Mouse (Mus musculus) limb, embryonic 12.5 days (tissue): ENCODE measurements around the gene Arhgap31. TPM values are rescaled to one million over a fixed set of nuclear protein-coding genes. Genes with fewer than 3 reads are reported as not detected.

Source experiments
- ATAC-seq: fragments of 200-750 bp; cut with Nextera tagmentation; 2 replicates; pipeline ENCODE4 v1.8.0; 2017; ENCODE audit warnings: low read depth, moderate TSS enrichment; ENCODE audit not compliant: insufficient number of reproducible peaks, insufficient read depth, low FRiP score, low TSS enrichment
- H3K27ac ChIP-seq: fragments of 300-500 bp; sonication (generic); 2 replicates; pipeline ENCODE4 v1.5.1; 2016; ENCODE audit warnings: mild to moderate bottlenecking, moderate library complexity
- H3K27me3 ChIP-seq: fragments of 300-500 bp; sonication (generic); 2 replicates; pipeline ENCODE4 v1.6.1; 2016; ENCODE audit warnings: mild to moderate bottlenecking, moderate library complexity
- H3K36me3 ChIP-seq: fragments of 300-500 bp; sonication (generic); 2 replicates; pipeline ENCODE4 v1.6.1; 2016; ENCODE audit warnings: mild to moderate bottlenecking, moderate library complexity
- H3K4me1 ChIP-seq: fragments of 300-500 bp; sonication (generic); replicated peaks from 2 replicates; pipeline ENCODE4 v1.6.1; 2016
- H3K4me2 ChIP-seq: fragments of 300-500 bp; sonication (generic); 2 replicates; pipeline ENCODE4 v1.6.1; 2016; ENCODE audit warnings: mild to moderate bottlenecking, moderate library complexity
- H3K4me3 ChIP-seq: fragments of 300-500 bp; sonication (generic); replicated peaks from 2 replicates; pipeline ENCODE4 v1.5.1; 2016; ENCODE audit warnings: mild to moderate bottlenecking
- H3K9ac ChIP-seq: fragments of 300-500 bp; sonication (generic); replicated peaks from 2 replicates; pipeline ENCODE4 v1.6.1; 2016; ENCODE audit warnings: mild to moderate bottlenecking, moderate library complexity
- H3K9me3 ChIP-seq: fragments of 300-500 bp; sonication (generic); 2 replicates; pipeline ENCODE4 v1.6.1; 2016; ENCODE audit warnings: mild to moderate bottlenecking, moderate library complexity
- WGBS: fragments of 180-500 bp; shearing (Covaris S2); methylation state at CpG from one replicate; pipeline ENCODE4 v1.1.7; 2016; 5-methylcytosine and 5-hydroxymethylcytosine counted together
- polyA plus RNA-seq: library from polyadenylated mRNA; unstranded; fragments of >200 nt; fragmentation: Nextera tagmentation; extraction: Ambion mirVana; gene quantifications from 2 replicates; pipeline ENCODE4 v1.2.1, GENCODE M21; 2016

Arhgap31 gene
- polyA plus RNA-seq, 1 experiment from 2014 or later = 8.8 TPM

DNA sequence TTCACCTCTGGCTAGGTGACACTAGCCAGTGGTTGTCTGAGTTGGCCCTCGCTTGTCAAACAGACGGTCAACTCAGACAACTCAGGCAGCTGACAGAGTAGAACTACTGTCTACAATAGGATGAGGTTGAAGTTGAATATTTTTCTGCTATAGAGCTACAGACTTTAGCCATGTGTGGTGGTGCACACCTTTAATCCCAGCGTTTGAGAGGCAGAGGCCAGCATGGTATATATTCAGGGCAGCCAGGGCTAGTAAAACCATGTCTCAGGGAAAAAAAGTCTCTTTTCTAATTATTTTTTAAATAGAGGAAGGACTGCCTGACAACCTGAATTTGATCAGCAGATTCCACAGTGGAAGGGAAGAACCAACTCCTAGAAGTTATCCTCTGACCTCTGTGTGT, 10.8 kb downstream of the Arhgap31 start:
- 79% methylated on average over 3 of the region's 3 CpGs for WGBS
- Histone ChIP-seq H3K9ac (no peak overlapping the region), H3K4me1 (peaks cover 37% of the 10 kb centered on the region), H3K4me2 (no peak overlapping the region), H3K36me3 (no peaks in the 10 kb centered on the region), H3K9me3 (no peaks in the 10 kb centered on the region), H3K27ac (peak overlapping the region; percentile 79), H3K4me3 (no peak overlapping the region), H3K27me3 (no peaks in the 10 kb centered on the region)
- no peak for ATAC-seq

DNA sequence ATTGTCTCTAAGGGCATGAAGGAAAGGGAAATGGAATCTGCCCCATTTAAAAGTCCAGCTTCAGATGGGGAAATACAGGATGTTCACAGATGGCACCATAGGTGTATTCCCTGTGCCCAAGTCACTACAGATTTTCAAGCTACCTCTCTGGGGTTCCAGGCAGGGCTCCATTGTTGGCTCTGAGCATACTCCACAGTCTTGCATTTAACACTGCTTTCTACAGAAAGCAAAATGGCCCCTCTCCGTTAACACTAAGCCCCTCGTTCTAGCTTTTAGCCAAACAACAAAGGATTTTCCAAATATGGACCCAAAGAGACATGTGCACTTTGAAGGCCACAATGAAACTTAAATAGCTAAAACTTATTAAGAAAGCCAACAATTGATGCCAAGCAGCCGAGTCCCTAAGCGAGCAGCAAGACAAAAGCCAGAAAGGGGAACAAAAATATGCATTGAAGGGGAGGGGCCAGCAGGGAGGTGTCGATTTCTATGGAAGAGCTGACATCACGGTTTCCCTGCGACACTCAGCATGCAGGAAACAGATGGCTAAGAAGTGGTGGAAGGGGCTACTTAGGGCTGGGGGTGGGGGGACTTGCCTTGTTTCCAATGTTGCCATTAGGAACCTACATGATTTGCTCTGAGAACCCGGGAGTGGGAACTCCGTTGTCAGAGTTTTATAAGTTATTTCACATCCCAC, 11.4 kb downstream of the Arhgap31 start:
- Histone ChIP-seq H3K27ac (peak overlapping the region; percentile 79), H3K9me3 (no peaks in the 10 kb centered on the region), H3K36me3 (no peaks in the 10 kb centered on the region), H3K4me1 (peaks cover 37% of the 10 kb centered on the region), H3K9ac (no peak overlapping the region), H3K27me3 (no peaks in the 10 kb centered on the region), H3K4me2 (no peak overlapping the region), H3K4me3 (no peak overlapping the region)
- 38% methylated on average over 9 of the region's 9 CpGs for WGBS
- 0 out of 2 replicates have a peak, but pooled peaks have one; percentile 13 for ATAC-seq

DNA sequence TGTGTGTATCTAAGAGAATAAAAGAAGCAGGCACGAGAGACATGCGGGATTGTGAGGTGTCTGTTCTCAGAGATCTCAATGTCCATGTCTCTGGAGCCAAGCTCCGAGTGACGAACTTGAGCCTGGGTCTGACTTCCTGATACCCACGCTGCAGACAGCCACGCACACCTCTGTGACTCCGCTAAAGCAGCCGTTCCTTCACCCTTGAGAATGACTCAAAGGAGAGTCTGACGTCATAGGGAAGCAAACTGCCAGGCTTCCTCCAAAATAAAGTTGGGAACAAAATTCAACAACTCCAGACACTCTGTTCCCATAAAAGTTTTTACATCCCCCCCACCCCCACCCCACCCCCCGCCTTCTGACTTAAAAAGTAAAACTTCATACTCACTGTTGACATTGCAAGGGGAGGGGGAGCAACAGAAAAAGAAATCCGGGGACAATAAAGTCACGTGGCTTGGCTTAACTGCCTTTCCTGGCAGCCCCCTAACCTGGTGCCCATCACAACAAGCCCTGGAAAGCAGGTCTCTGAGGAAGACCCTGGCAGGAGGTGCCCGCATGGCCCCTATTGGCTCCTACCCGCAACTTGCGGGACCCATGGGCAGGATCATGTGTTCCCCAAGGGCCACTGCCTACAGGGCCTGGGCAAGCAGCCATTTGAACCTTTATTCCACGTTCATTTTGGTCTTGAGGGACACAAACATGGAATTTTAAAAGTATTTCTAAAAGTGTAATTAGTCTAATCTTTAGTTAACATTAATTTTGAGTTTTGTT, 12.5 kb downstream of the Arhgap31 start:
- Histone ChIP-seq H3K4me1 (peaks cover 37% of the 10 kb centered on the region), H3K36me3 (no peaks in the 10 kb centered on the region), H3K9ac (no peak overlapping the region), H3K27ac (no peak overlapping the region), H3K9me3 (no peaks in the 10 kb centered on the region), H3K4me2 (peak overlapping the region; percentile 4; the same call in 1 of the 2 replicates), H3K27me3 (no peaks in the 10 kb centered on the region), H3K4me3 (no peak overlapping the region)
- no peak for ATAC-seq
- 74% methylated on average over 16 of the region's 16 CpGs for WGBS

DNA sequence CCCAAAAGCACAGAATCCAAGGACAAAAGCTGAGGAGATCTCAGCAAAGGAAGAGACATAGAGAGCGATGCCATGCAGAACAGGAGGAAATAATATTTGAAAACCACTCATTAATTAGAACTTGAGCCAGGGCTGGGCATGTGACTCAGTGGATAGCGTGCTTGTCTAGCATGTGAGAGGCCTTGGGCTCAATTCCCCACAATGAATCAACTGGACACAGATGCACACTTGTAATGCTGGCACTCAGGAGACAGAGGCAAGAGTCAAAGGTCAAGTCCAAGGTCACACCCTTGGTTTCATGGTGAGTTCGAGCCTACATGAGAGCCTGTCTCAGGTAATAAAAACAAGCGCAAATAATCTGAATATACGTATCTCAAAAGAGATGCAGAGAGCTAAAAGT, 15.5 kb downstream of the Arhgap31 start:
- no peak overlapping the region for H3K9ac ChIP-seq
- no peaks in the 10 kb centered on the region for H3K9me3 ChIP-seq
- peaks cover 25% of the 10 kb centered on the region for H3K4me1 ChIP-seq
- H3K4me3 ChIP-seq = no peak overlapping the region
- H3K27me3 ChIP-seq = no peaks in the 10 kb centered on the region
- H3K36me3 ChIP-seq = no peaks in the 10 kb centered on the region
- ATAC-seq = no peak
- no peak overlapping the region for H3K27ac ChIP-seq
- no peak overlapping the region for H3K4me2 ChIP-seq
- 80% methylated on average over 5 of the region's 5 CpGs for WGBS

DNA sequence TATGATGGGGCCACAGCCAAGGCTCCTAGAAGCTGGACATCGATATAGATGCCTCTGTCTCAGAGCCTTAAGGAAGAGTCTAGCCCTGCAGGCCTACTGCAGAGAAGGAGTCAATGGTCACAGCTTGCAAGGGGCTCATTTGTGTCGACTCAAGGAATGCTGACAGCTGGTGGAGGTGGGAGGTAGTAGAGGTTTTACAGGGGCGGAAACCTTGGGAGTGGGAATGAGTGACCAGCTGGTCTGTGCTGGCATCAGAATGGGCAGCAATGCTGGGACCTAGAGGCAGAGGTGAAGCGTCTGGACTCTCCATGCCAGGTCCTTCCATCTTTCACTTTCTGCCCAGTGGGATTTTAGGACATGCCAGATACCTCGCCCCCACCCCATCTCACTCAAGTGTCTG, 17.5 kb downstream of the Arhgap31 start:
- Histone ChIP-seq H3K4me3 (no peak overlapping the region), H3K4me1 (peaks cover 7% of the 10 kb centered on the region), H3K9ac (no peak overlapping the region), H3K9me3 (no peaks in the 10 kb centered on the region), H3K27me3 (no peaks in the 10 kb centered on the region), H3K36me3 (no peaks in the 10 kb centered on the region), H3K4me2 (no peak overlapping the region), H3K27ac (no peak overlapping the region)
- 77% methylated on average over 5 of the region's 5 CpGs for WGBS
- ATAC-seq = no peak

DNA sequence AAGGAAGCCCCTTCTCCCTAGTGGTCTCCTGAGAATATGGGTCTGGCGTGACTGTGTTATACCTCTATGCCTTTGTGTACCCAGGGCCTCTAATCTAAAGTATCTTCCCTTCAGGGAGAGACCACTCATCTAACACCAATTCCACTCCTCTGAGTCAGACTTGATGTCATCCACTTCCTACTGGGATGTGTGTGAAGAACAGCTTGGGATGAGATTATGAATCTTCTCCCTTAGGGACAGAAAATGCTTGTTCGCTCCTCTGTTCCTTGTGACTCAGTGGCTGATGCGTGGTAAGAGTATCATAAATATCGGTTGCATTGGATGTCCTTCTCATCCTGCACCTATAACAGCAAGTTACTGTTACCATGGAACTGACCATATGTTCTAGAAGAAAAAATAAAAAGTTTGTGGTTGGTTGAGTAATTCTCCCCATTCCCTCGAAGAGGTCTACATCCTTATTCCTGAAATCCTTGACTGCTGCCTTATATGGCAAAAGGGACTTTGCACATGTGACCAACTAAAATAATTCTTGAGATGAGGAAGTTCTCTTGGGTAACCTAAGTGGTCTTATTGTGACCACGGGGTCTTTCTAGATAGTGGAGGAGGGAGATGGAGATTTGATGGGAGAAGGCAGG, 18.1 kb downstream of the Arhgap31 start:
- 94% methylated on average over 6 of the region's 6 CpGs for WGBS
- Histone ChIP-seq H3K4me1 (peaks cover 3% of the 10 kb centered on the region; the same call in 1 of the 2 replicates), H3K4me3 (no peak overlapping the region), H3K27me3 (no peaks in the 10 kb centered on the region), H3K9ac (no peak overlapping the region), H3K36me3 (no peaks in the 10 kb centered on the region), H3K4me2 (no peak overlapping the region), H3K9me3 (no peaks in the 10 kb centered on the region), H3K27ac (no peak overlapping the region)
- ATAC-seq = no peak

DNA sequence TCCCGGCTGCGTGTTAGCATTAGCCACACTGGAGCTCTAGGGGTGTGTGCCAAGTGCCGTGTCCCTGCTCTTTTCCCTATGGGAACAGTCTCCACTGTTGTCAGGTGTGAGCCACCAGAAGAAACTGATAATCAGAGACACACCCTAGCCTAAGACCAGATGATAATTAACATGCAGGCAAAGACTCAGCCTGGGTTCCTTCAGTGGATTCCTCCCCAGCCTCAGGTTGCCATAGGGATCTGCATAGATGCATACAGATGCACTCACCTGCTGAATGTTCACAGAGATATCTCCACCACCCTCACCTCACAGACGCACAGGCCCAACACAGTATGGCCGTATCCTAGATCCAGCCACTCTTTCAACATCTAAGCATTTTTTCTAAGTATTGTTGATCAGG, 22.6 kb downstream of the Arhgap31 start:
- Histone ChIP-seq H3K4me2 (no peak overlapping the region), H3K36me3 (no peaks in the 10 kb centered on the region), H3K9ac (no peak overlapping the region), H3K9me3 (no peaks in the 10 kb centered on the region), H3K27me3 (no peaks in the 10 kb centered on the region), H3K4me3 (no peak overlapping the region), H3K27ac (no peak overlapping the region), H3K4me1 (peaks cover 10% of the 10 kb centered on the region; the same call in 1 of the 2 replicates)
- 92% methylated on average over 5 of the region's 5 CpGs for WGBS
- ATAC-seq = no peak

DNA sequence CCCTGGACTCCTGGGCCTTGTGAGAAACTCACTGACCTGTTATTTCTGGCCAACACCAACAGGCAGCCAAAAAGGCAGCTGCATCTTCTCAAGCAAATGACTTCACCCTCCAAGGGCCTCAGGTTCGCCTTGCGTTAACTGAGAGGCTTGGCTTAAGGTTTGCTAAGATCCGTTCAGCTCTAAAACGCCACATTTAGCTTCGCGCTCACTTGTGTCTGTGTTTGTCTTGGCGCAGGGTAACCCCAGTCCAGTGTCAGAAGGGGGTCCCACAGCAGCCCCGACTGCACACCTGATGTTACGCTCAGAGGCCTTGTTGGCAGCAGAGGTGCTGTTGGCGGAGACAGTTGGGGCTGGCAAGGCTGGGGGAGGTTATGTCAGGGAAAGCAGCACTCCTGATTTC, 23.3 kb downstream of the Arhgap31 start:
- Histone ChIP-seq H3K4me1 (peaks cover 10% of the 10 kb centered on the region; the same call in 1 of the 2 replicates), H3K27me3 (no peaks in the 10 kb centered on the region), H3K36me3 (no peaks in the 10 kb centered on the region), H3K9ac (no peak overlapping the region), H3K4me3 (no peak overlapping the region), H3K4me2 (no peak overlapping the region), H3K27ac (no peak overlapping the region; the same call in 1 of the 2 replicates), H3K9me3 (no peaks in the 10 kb centered on the region)
- ATAC-seq = no peak
- 83% methylated on average over 10 of the region's 10 CpGs for WGBS

DNA sequence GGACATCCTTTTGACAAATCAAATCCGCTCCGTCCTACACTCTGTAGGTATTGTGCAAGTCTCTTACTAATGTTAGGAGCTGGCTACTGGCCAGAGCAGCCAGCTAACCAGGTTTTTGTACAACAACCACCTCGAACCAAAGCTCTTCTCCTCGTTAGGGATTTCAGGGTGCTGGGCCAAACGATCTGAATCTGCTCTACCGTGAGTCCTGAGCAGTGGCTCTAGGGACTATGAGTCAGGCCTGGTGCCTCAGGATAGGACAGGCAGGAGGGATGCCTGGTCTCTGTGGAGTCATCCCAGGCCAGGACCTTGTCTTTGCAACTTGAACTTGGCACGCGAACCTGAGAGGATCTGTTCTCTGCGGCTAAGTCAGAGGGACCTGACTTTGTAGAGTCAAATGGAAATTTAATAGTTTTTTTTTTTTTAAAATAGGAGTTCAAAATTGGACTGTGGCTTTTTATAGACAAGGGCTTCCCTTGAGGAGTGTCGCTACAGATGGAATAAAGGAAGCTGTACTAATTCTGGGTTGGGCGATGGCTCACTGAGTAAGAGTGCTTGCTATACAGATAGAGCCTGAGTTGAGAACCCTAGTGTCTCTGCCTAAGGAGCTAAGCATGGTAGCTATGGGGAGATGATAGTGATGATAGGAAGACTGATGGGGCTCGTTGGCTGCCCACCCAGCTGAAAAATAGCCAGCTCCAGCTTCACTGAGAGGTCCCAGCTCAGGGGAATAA, 24.4 kb downstream of the Arhgap31 start:
- ATAC-seq = no peak
- WGBS = 86% methylated on average over 12 of the region's 12 CpGs
- H3K36me3 ChIP-seq = no peaks in the 10 kb centered on the region
- no peak overlapping the region for H3K9ac ChIP-seq
- no peak overlapping the region for H3K4me2 ChIP-seq
- no peaks in the 10 kb centered on the region for H3K27me3 ChIP-seq
- H3K9me3 ChIP-seq = 0 out of 2 replicates have a peak, but pooled peaks cover 4% of the 10 kb centered on the region
- H3K27ac ChIP-seq = no peak overlapping the region
- H3K4me3 ChIP-seq = no peak overlapping the region
- H3K4me1 ChIP-seq = peaks cover 10% of the 10 kb centered on the region; the same call in 1 of the 2 replicates

DNA sequence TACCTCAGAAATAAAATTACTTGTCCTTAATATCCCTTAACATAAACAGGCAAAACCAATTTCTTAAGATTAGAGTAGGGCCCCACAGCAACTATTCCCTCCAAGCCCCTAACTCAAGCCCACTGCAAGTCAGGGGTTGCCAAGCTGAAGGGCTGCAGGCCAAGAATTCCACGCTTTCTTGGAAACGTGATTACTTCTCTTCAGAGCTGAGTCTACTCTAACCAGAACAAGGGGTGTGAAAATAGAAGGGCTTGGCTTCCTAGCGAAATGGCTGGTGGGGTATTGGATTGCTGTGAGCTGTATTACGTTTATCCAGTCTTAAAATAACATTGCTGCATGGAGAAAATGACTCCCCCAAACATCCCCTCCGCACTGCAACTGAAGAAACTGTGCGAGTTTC, 25.4 kb downstream of the Arhgap31 start:
- H3K4me1 ChIP-seq = peaks cover 17% of the 10 kb centered on the region
- no peak for ATAC-seq
- 67% methylated on average over 6 of the region's 6 CpGs for WGBS

DNA sequence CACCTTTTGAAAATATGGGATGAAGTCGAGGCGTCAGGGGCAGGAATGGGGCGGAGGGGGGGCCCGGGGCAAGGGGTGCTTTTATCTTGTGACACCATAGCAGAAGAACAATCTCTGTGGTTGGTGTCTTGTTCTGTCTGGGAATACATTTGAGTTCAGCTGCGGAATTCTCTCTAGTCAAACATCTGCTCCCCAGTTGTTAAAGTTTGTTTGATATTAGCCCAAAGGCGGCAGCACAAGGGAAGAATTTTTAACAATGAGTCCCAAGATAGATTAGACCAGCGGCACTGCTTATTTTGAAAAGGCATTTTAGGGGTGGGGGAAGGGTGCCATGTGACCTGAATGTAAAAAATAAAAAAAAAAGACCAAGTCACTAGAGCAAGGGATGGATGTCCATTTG, 30.0 kb downstream of the Arhgap31 start:
- Histone ChIP-seq H3K4me3 (no peak overlapping the region), H3K9ac (no peak overlapping the region), H3K4me2 (no peak overlapping the region), H3K9me3 (0 out of 2 replicates have a peak, but pooled peaks cover 4% of the 10 kb centered on the region), H3K4me1 (peaks cover 29% of the 10 kb centered on the region), H3K36me3 (no peaks in the 10 kb centered on the region), H3K27me3 (no peaks in the 10 kb centered on the region), H3K27ac (no peak overlapping the region)
- 51% methylated on average over 7 of the region's 7 CpGs for WGBS
- no peak for ATAC-seq

More for the DNA sequence above, 25.4 kb downstream of the Arhgap31 start:
- Histone ChIP-seq H3K9ac (no peak overlapping the region), H3K36me3 (no peaks in the 10 kb centered on the region), H3K4me3 (no peak overlapping the region), H3K27me3 (no peaks in the 10 kb centered on the region), H3K9me3 (0 out of 2 replicates have a peak, but pooled peaks cover 4% of the 10 kb centered on the region), H3K4me2 (no peak overlapping the region), H3K27ac (peak overlapping the region; percentile 69)
